8 mouse cellular contexts compared by ENCODE assay signal in genomic region chr7:134115438-134115837, GRCm38 (mm10).
A peak's percentile ranks its signal among the peaks of the same experiment; 100 is the strongest.
DNase-seq lines count a peak whose midpoint lies in the region; ATAC-seq lines count a peak whose summit lies in the region.

No protein-coding gene starts in this region.

- no peak overlapping the region for H3K27ac ChIP-seq in kidney, embryonic 15.5 days
- peak overlapping the region; percentile 27 to 53; a peak in 2 of 4 replicates for H3K27ac ChIP-seq in heart, embryonic 14.5 days (replicated peaks in 1 of 2; ENCODE audit: control insufficient read depth in 1 of 2, insufficient read depth in 1 of 2, low read depth in 2 of 2, low read length in 2 of 2)
- peak overlapping the region; percentile 75 for H3K27ac ChIP-seq in lung, embryonic 16.5 days (ENCODE audit: low read length)
- H3K27ac ChIP-seq in forebrain, embryonic 15.5 days (replicated peaks) = no peak overlapping the region

- peaks cover 10% of the 10 kb centered on the region; the same call in 1 of the 2 replicates for H3K4me1 ChIP-seq in kidney, embryonic 15.5 days
- peaks cover 19 to 20% of the 10 kb centered on the region in 2 experiments for H3K4me1 ChIP-seq in heart, embryonic 14.5 days (ENCODE audit: control insufficient read depth in 2 of 2, insufficient read depth in 2 of 2, low read length in 2 of 2)
- peaks cover 9% of the 10 kb centered on the region for H3K4me1 ChIP-seq in lung, embryonic 16.5 days (replicated peaks; ENCODE audit: control insufficient read depth, insufficient read depth, low read length)
- no peaks in the 10 kb centered on the region for H3K4me1 ChIP-seq in forebrain, embryonic 15.5 days

- H3K9ac ChIP-seq in kidney, embryonic 15.5 days = no peak overlapping the region
- H3K9ac ChIP-seq in heart, embryonic 14.5 days (ENCODE audit: low read length) = no peak overlapping the region
- no peak overlapping the region for H3K9ac ChIP-seq in lung, embryonic 16.5 days (ENCODE audit: low read length)
- no peak overlapping the region for H3K9ac ChIP-seq in forebrain, embryonic 15.5 days (replicated peaks)

- H3K4me2 ChIP-seq in kidney, embryonic 15.5 days = no peak overlapping the region
- H3K4me2 ChIP-seq in heart, embryonic 14.5 days (ENCODE audit: low read length) = no peak overlapping the region
- H3K4me2 ChIP-seq in lung, embryonic 16.5 days (ENCODE audit: low read depth, low read length) = no peak overlapping the region
- no peak overlapping the region for H3K4me2 ChIP-seq in forebrain, embryonic 15.5 days (replicated peaks)

- no peaks in the 10 kb centered on the region for H3K9me3 ChIP-seq in kidney, embryonic 15.5 days (replicated peaks)
- peaks cover 8% of the 10 kb centered on the region; the same call in 1 of the 2 replicates for H3K9me3 ChIP-seq in heart, embryonic 14.5 days (ENCODE audit: control insufficient read depth, low read length)
- 0 out of 2 replicates have a peak, but pooled peaks cover 2% of the 10 kb centered on the region for H3K9me3 ChIP-seq in lung, embryonic 16.5 days (ENCODE audit: control insufficient read depth, low read length)
- no peaks in the 10 kb centered on the region for H3K9me3 ChIP-seq in forebrain, embryonic 15.5 days

- 71% methylated on average over 8 of the region's 8 CpGs for WGBS in kidney, embryonic 15.5 days
- WGBS in heart, embryonic 14.5 days = 63% methylated on average over 8 of the region's 8 CpGs
- 57% methylated on average over 8 of the region's 8 CpGs for WGBS in lung, embryonic 16.5 days
- 89% methylated on average over 8 of the region's 8 CpGs for WGBS in forebrain, embryonic 15.5 days

- DNase-seq in kidney, adult 11 months = peak; percentile 56
- peak; percentile 62 for DNase-seq in adrenal gland, postnatal 14 days
- DNase-seq in right cerebral cortex, postnatal 36 days (ENCODE audit: low spot score in 2 of 2) = no peak
- no peak for DNase-seq in thymus, postnatal 14 days

- H3K27me3 ChIP-seq in kidney, embryonic 15.5 days = no peaks in the 10 kb centered on the region
- no peaks in the 10 kb centered on the region for H3K27me3 ChIP-seq in heart, embryonic 14.5 days (ENCODE audit: control insufficient read depth, insufficient read depth, low read length)
- H3K27me3 ChIP-seq in lung, embryonic 16.5 days (ENCODE audit: control insufficient read depth, insufficient read depth, low read depth, low read length) = no peaks in the 10 kb centered on the region
- H3K27me3 ChIP-seq in forebrain, embryonic 15.5 days = no peaks in the 10 kb centered on the region

- no peak overlapping the region for H3K4me3 ChIP-seq in kidney, embryonic 15.5 days (replicated peaks)
- no peak overlapping the region for H3K4me3 ChIP-seq in heart, embryonic 14.5 days (ENCODE audit: control insufficient read depth in 1 of 2, insufficient read depth in 1 of 2, low read depth in 1 of 2, low read length in 2 of 2)
- no peak overlapping the region for H3K4me3 ChIP-seq in lung, embryonic 16.5 days (ENCODE audit: low read length)
- H3K4me3 ChIP-seq in forebrain, embryonic 15.5 days = no peak overlapping the region

- H3K36me3 ChIP-seq in kidney, embryonic 15.5 days = no peaks in the 10 kb centered on the region
- no peaks in the 10 kb centered on the region for H3K36me3 ChIP-seq in heart, embryonic 14.5 days (ENCODE audit: control insufficient read depth, insufficient read depth, low read length)
- H3K36me3 ChIP-seq in lung, embryonic 16.5 days (ENCODE audit: control insufficient read depth, insufficient read depth, low read length) = no peaks in the 10 kb centered on the region
- H3K36me3 ChIP-seq in forebrain, embryonic 15.5 days = no peaks in the 10 kb centered on the region

- no peak for ATAC-seq in kidney, embryonic 15.5 days (replicated peaks; ENCODE audit: low FRiP score)
- no peak for ATAC-seq in heart, embryonic 14.5 days (ENCODE audit: insufficient number of reproducible peaks, insufficient read depth, low FRiP score, low read depth)
- ATAC-seq in lung, embryonic 16.5 days (ENCODE audit: low read depth) = peak; percentile 88
- no peak for ATAC-seq in forebrain, embryonic 15.5 days (replicated peaks)

Comparison
In these comparisons a context has a peak if more than half of its experiments do, and no peak if none do; other contexts are left out.
1. DNase-seq: peak in kidney, adult 11 months (single experiment) and adrenal gland, postnatal 14 days (single experiment); none in right cerebral cortex, postnatal 36 days (0 of 2) and thymus, postnatal 14 days (single experiment).
2. H3K27ac ChIP-seq: peak in heart, embryonic 14.5 days (2 of 2) and lung, embryonic 16.5 days (single experiment); none in kidney, embryonic 15.5 days (single experiment) and forebrain, embryonic 15.5 days (single experiment).